Mouse (Mus musculus): ENCODE results near the gene Camk1g. TPM values are rescaled to one million over a fixed set of nuclear protein-coding genes. Genes with fewer than 3 reads are reported as not detected.

The Camk1g gene
- polyA plus RNA-seq (2014; fragmentation: Illumina TruSeq; extraction: RNeasy Lipid Tissue Mini Kit (QIAGEN cat#74804); ENCODE audit: low read depth, low replicate concordance): not detected

GRCm38 (mm10) chr1:193370096-193370495 is at the start of gene Camk1g:
TSS of gene Camk1g (minus strand) at chr1:193370298.

Other genes with a start within 250 kb of the Camk1g start
- gene Diexf, start 240.0 kb downstream of the Camk1g start, polyA plus RNA-seq (2014; fragmentation: Illumina TruSeq; extraction: RNeasy Lipid Tissue Mini Kit (QIAGEN cat#74804); ENCODE audit: low read depth, low replicate concordance): 17.7 TPM
- 0.47 TPM for gene Irf6, start 217.2 kb downstream of the Camk1g start, polyA plus RNA-seq (2014; fragmentation: Illumina TruSeq; extraction: RNeasy Lipid Tissue Mini Kit (QIAGEN cat#74804); ENCODE audit: low read depth, low replicate concordance)
- 6.5 TPM for gene A130010J15Rik, start 202.3 kb downstream of the Camk1g start, polyA plus RNA-seq (2014; fragmentation: Illumina TruSeq; extraction: RNeasy Lipid Tissue Mini Kit (QIAGEN cat#74804); ENCODE audit: low read depth, low replicate concordance)
- gene Traf3ip3, start 168.6 kb downstream of the Camk1g start, polyA plus RNA-seq (2014; fragmentation: Illumina TruSeq; extraction: RNeasy Lipid Tissue Mini Kit (QIAGEN cat#74804); ENCODE audit: low read depth, low replicate concordance): 2.2 TPM
- not detected for gene Lamb3, start 162.6 kb downstream of the Camk1g start, polyA plus RNA-seq (2014; fragmentation: Illumina TruSeq; extraction: RNeasy Lipid Tissue Mini Kit (QIAGEN cat#74804); ENCODE audit: low read depth, low replicate concordance)
- 106 TPM for gene Hsd11b1, start 106.2 kb downstream of the Camk1g start, polyA plus RNA-seq (2014; fragmentation: Illumina TruSeq; extraction: RNeasy Lipid Tissue Mini Kit (QIAGEN cat#74804); ENCODE audit: low read depth, low replicate concordance)
- gene G0s2, start 97.1 kb downstream of the Camk1g start, polyA plus RNA-seq (2014; fragmentation: Illumina TruSeq; extraction: RNeasy Lipid Tissue Mini Kit (QIAGEN cat#74804); ENCODE audit: low read depth, low replicate concordance): 0.76 TPM

Data from adrenal gland, adult 10 weeks (tissue).